Mouse (Mus musculus) thymus, adult 2 months (tissue): ENCODE results near the gene Cnot3. TPM values are rescaled to one million over a fixed set of nuclear protein-coding genes. Genes with fewer than 3 reads are reported as not detected.
"Not testable (repeated sequence)": the region's sequence is repeated elsewhere in the genome, so short reads cannot be mapped to it uniquely, and the experiment has no call there.

Source experiments
- DNase-seq: peaks from one replicate; pipeline ENCODE4 v3.0.0; 2021
- H3K27ac ChIP-seq: fragments of 200-500 bp; 2 replicates; pipeline ENCODE4 v1.5.1; 2012; ENCODE audit warnings: low read length, control low read depth; ENCODE audit not compliant: control insufficient read depth, insufficient read depth
- H3K27me3 ChIP-seq: fragments of 200-500 bp; 2 replicates; pipeline ENCODE4 v1.6.1; 2012; ENCODE audit warnings: mild to moderate bottlenecking, low read length, moderate library complexity, mixed read lengths; ENCODE audit not compliant: control insufficient read depth, insufficient read depth
- H3K36me3 ChIP-seq: fragments of 200-500 bp; 2 replicates; pipeline ENCODE4 v1.6.1; 2012; ENCODE audit warnings: mild to moderate bottlenecking, low read length, moderate library complexity; ENCODE audit not compliant: control insufficient read depth, insufficient read depth
- H3K4me1 ChIP-seq: fragments of 200-500 bp; replicated peaks from 2 replicates; pipeline ENCODE4 v1.6.1; 2012; ENCODE audit warnings: low read length; ENCODE audit not compliant: control insufficient read depth, insufficient read depth
- H3K4me3 ChIP-seq: fragments of 200-500 bp; 2 replicates; pipeline ENCODE4 v1.5.1; 2012; ENCODE audit warnings: mild to moderate bottlenecking, low read length, control low read depth, moderate library complexity; ENCODE audit not compliant: control insufficient read depth, insufficient read depth
- CTCF ChIP-seq: fragments of 200-500 bp; IDR thresholded peaks from 2 replicates; pipeline ENCODE4 v1.5.1; 2012; ENCODE audit warnings: mild to moderate bottlenecking, control low read depth, low read length, moderate library complexity, borderline replicate concordance; ENCODE audit not compliant: control insufficient read depth, poor library complexity, insufficient read depth; ENCODE audit errors: extremely low read depth
- POLR2A ChIP-seq: fragments of 200-500 bp; IDR thresholded peaks from 2 replicates; pipeline ENCODE4 v1.6.1; 2012; ENCODE audit warnings: mild to moderate bottlenecking, low read length, control low read depth, moderate library complexity; ENCODE audit not compliant: control insufficient read depth, poor library complexity, insufficient read depth; ENCODE audit errors: extremely low read depth
- WGBS: fragments of 180-500 bp; shearing (Covaris S2); methylation state at CpG from one replicate; pipeline ENCODE4 v1.1.7; 2018; 5-methylcytosine and 5-hydroxymethylcytosine counted together
- polyA plus RNA-seq: library from polyadenylated mRNA; depleted of rRNA; stranded (reverse); fragments of >200 nt; gene quantifications from 2 replicates; pipeline ENCODE4 v1.2.3, GENCODE M21; 2012; rRNA removed

The Cnot3 gene
- polyA plus RNA-seq, 1 experiment, result 185 TPM

DNA sequence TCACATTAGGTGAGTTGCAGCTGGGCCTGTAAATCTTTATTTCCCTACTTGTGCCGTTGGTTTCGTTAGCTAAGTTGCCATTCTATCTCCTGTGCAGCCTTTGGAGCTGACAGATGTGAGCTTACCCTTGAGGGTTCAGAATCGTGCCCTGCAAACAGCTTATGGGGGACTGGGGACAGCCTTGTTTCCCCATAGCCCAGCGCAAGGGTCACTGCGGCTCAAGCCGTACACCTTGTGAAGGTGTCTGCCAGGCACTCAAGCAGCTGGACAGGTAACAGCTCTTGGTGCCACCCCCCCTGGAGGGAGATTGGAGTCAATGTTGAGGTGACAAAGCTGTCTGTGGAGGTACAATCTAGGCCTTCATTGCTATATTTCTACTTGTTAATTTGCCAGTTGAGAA, 60.8 kb downstream of the Cnot3 start:
- H3K27ac ChIP-seq, result no peak overlapping the region
- peak overlapping the region; percentile 23 for H3K4me3 ChIP-seq

DNA sequence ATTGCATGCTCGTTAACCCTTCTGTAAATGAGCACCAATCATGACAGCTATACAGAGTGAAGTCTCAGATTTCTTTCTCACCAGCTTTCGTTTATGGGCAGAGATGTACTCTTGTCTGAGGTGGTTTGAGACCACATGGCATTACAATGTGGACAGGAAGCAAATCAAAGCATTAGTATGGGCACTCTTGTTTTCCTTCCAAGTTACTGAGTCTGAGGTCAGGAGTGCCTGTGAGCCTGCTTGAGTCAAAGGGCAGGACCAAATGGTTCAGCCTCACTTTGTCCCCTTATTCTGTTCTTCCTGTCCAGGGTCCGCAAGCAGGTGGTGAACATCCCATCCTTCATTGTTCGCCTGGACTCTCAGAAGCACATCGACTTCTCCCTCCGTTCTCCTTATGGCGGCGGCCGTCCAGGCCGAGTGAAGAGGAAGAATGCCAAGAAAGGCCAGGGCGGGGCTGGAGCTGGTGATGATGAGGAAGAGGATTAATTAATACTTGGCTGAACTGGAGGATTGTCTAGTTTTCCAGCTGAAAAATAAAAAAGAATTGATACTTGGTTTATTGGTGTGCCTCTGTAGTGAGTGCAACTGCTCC, 61.4 kb downstream of the Cnot3 start:
- H3K27me3 ChIP-seq, result no peaks in the 10 kb centered on the region
- H3K4me3 ChIP-seq, result no peak overlapping the region
- H3K27ac ChIP-seq, result no peak overlapping the region
- no peak for DNase-seq
- TF ChIP-seq CTCF, result no peak
- TF ChIP-seq POLR2A, result no peak
- H3K4me1 ChIP-seq, result peaks cover 12% of the 10 kb centered on the region
- H3K36me3 ChIP-seq, result peaks cover 31% of the 10 kb centered on the region
- WGBS, result 63% methylated on average over 11 of the region's 11 CpGs

More for the DNA sequence above, 60.8 kb downstream of the Cnot3 start:
- DNase-seq, result no peak
- TF ChIP-seq POLR2A (no peak), CTCF (no peak)
- peaks cover 31% of the 10 kb centered on the region for H3K36me3 ChIP-seq
- WGBS, result 32% methylated on average over 6 of the region's 6 CpGs
- H3K4me1 ChIP-seq, result peaks cover 12% of the 10 kb centered on the region
- no peaks in the 10 kb centered on the region for H3K27me3 ChIP-seq

DNA sequence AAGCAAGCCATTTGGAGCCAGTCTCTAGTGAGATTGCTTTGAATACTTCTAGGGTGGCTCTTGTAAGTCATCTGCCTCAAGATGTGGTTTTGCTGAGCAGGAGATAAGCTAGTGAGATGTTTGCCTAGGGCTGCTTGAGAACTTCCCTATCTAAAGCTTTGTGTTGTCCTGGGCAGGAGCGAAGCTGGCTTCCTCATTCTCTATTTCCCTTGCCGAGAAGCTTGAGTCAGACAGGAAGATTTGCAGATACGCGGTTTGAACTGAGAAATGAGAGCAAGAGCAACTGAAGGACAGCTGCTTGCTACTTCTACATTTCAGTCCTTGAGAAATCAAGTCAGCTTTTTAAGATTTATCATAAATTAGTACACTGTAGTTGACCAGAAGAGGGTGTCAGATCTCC, 62.0 kb downstream of the Cnot3 start:
- 41% methylated on average over 4 of the region's 4 CpGs for WGBS
- Histone ChIP-seq H3K4me1 (peaks cover 12% of the 10 kb centered on the region), H3K27ac (no peak overlapping the region), H3K27me3 (no peaks in the 10 kb centered on the region), H3K36me3 (peaks cover 31% of the 10 kb centered on the region), H3K4me3 (no peak overlapping the region)
- DNase-seq, result no peak
- TF ChIP-seq CTCF (no peak), POLR2A (no peak)

DNA sequence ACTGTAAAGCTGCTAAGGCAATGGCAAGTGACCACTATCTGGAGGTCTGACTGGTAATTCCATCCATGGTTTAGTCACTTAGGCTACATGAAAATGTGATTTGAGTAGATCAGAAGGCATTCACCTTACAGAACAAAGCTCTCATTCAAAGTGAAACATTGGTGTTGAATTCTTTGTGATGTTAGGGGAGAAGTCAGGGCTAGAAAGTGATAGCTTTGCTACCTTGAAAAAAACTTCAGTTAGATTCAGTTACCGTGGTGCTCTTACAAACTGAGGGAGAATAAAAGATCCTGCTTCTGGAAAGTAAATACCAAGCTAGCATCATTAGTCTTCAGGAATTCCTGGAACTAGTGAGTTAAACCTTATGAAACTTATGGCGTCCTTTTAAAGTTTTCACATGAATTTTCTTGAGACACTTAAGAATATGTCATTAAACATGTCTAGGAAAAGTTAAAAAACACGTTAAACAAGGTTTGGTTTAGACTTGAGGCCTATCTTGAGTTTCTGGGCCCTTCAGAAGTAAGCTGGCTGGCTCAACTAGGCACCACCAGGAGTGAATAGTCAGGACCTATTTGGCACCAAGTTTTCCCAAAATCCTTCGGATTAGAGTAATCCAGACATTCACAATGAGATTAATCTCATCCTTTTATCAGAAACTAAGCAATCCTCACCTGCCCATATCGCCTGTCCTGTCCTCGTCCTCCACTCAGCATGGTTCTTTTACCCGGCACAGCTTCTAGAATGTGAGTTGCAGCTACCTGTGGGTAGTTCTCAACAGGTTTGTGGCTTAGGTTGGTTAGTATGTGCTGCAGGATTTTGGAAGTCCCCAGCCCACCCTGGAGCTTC, 62.7 kb downstream of the Cnot3 start:
- Histone ChIP-seq H3K27ac (no peak overlapping the region), H3K36me3 (peaks cover 31% of the 10 kb centered on the region), H3K4me1 (peaks cover 12% of the 10 kb centered on the region), H3K27me3 (no peaks in the 10 kb centered on the region), H3K4me3 (no peak overlapping the region)
- TF ChIP-seq POLR2A, result no peak
- no peak for TF ChIP-seq CTCF
- WGBS, result 81% methylated on average over 7 of the region's 7 CpGs
- no peak for DNase-seq

DNA sequence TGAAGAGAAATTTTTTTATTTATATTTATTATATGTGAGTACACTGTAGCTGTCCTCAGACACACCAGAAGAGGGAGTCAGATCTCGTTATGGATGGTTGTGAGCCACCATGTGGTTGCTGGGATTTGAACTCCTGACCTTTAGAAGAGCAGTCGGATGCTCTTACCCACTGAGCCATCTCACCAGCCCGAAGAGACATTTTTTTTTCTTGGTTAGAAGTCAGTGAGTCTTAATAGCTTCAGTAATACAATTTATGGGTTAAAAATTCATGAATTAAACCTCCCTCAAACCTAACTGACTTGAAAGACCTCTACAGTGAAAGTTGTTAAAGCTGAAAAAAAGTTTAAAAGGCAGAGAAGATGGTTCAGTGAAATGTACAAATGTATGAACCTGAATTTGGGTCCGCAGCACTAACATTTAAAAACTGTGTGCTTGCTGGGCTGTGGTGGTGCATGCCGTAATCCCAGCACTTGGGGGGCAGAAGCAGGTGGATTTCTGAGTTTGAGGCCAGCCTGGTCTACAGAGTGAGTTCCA, 63.4 kb downstream of the Cnot3 start:
- peaks cover 31% of the 10 kb centered on the region for H3K36me3 ChIP-seq
- not testable (repeated sequence) for H3K27me3 ChIP-seq, H3K27ac ChIP-seq, H3K4me3 ChIP-seq, DNase-seq
- H3K4me1 ChIP-seq, result peaks cover 10% of the 10 kb centered on the region
- 74% methylated on average over 5 of the region's 5 CpGs for WGBS

DNA sequence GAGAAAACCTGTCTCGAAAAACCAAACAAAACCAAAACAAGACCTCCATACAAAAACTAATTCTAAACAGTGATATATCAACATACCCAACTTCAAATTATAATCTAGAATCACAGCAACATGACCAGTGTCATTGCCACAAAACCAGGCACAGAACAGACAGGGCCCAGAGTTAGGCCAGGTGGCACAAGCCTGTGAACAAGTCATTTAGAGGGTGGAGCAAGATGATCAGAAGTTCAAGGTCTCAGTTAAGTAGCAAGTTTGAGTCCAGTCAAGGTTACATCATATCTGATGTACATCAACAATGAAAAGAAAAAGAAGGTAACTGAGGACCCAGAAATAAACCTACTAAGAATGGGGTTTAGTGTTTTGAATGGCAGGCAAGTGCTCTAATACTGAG, 63.9 kb downstream of the Cnot3 start:
- Histone ChIP-seq H3K4me3 (no peak overlapping the region), H3K4me1 (peaks cover 10% of the 10 kb centered on the region), H3K27ac (no peak overlapping the region), H3K27me3 (no peaks in the 10 kb centered on the region), H3K36me3 (peaks cover 31% of the 10 kb centered on the region)
- TF ChIP-seq POLR2A (no peak), CTCF (no peak)
- DNase-seq, result no peak
- WGBS, result 95% methylated on average over 1 of the region's 1 CpGs

Other genes with a start within 250 kb of the Cnot3 start
- gene Cacng6, start 221.1 kb upstream of the Cnot3 start, polyA plus RNA-seq, result 0.11 and 0.40 TPM in 2 replicates
- 0.52 and 0.53 TPM in 2 replicates for gene Tarm1, start 142.6 kb upstream of the Cnot3 start, polyA plus RNA-seq
- gene Oscar, start 29.1 kb upstream of the Cnot3 start, polyA plus RNA-seq, result 0.13 and 0.60 TPM in 2 replicates
- gene Ndufa3, start 27.9 kb upstream of the Cnot3 start, polyA plus RNA-seq, result 231 and 311 TPM in 2 replicates
- 9.4 and 12.5 TPM in 2 replicates for gene Tfpt, start 15.3 kb upstream of the Cnot3 start, polyA plus RNA-seq
- gene Prpf31, start 15.3 kb upstream of the Cnot3 start, polyA plus RNA-seq, result 42.4 and 48.6 TPM in 2 replicates
- 4.3 and 4.9 TPM in 2 replicates for gene Leng1, start 20.6 kb downstream of the Cnot3 start, polyA plus RNA-seq
- gene Tmc4, start 32.3 kb downstream of the Cnot3 start, polyA plus RNA-seq, result 21.7 and 27.9 TPM in 2 replicates
- gene Tsen34, start 47.6 kb downstream of the Cnot3 start, polyA plus RNA-seq, result 53.6 and 57.6 TPM in 2 replicates
- 75.5 and 82.5 TPM in 2 replicates for gene Mboat7, start 48.3 kb downstream of the Cnot3 start, polyA plus RNA-seq
- 2,860 and 2,943 TPM in 2 replicates for gene Rps9, start 58.7 kb downstream of the Cnot3 start, polyA plus RNA-seq
- 17.5 and 20.0 TPM in 2 replicates for gene Pirb, start 75.1 kb downstream of the Cnot3 start, polyA plus RNA-seq
- gene Gm15448, start 180.4 kb downstream of the Cnot3 start, polyA plus RNA-seq, result 0.41 and 0.59 TPM in 2 replicates
- gene Pira2, start 199.8 kb downstream of the Cnot3 start, polyA plus RNA-seq, result 1.1 and 2.0 TPM in 2 replicates